In the genomic region with DNA sequence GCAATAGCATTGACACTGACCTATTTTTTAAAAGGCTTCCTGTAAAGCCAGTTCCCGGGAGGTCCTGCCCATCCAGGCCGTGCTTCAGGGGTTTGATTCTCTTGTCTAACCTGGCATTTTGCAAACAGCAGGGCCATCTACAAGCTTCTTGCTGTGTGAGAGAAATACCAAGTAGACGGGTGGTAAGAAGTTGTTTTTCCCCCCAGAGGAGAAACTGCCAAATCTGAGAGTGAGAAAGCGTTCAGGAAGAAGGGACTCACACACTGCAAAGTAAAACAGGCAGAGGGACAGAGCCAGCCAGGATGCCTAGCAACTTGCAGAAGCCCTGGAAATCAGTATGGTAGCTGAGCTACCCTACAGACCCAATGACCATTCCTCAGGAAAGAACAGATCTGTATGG, we compare ENCODE assay signal across 18 mouse cellular contexts.
"Had no signal": no experiment of that assay in that cellular context is flagged by ENCODE, and none has a peak within 500 bp of the region (broad histone marks: within the 10 kb centered on the region; RNA-seq: fewer than 3 reads in every experiment).

No protein-coding gene starts in this region.

- H3K27me3 ChIP-seq: midbrain, embryonic 12.5 days; midbrain, embryonic 15.5 days; neural tube, embryonic 13.5 days; neural tube, embryonic 15.5 days had no signal

- H3K36me3 ChIP-seq: midbrain, embryonic 10.5 days; midbrain, embryonic 12.5 days; midbrain, embryonic 15.5 days; neural tube, embryonic 13.5 days; neural tube, embryonic 15.5 days had no signal

- H3K27ac ChIP-seq: midbrain, embryonic 10.5 days; midbrain, embryonic 12.5 days; midbrain, embryonic 15.5 days; neural tube, embryonic 13.5 days; neural tube, embryonic 15.5 days had no signal

- DNase-seq: lung, adult 18-20 months; lung, embryonic 14.5 days; lung, postnatal 10 days; lung, postnatal 4 days; retina, postnatal 1 day; right cerebral cortex, adult 18-20 months; right cerebral cortex, postnatal 25 days; right cerebral cortex, postnatal 4 days; spleen, adult 18-20 months; thymus, adult 18-20 months; thymus, postnatal 14 days; thymus, postnatal 36 days had no signal

- H3K4me2 ChIP-seq: lung, embryonic 14.5 days; midbrain, embryonic 12.5 days; midbrain, embryonic 15.5 days; neural tube, embryonic 13.5 days; neural tube, embryonic 15.5 days had no signal

- H3K9ac ChIP-seq: lung, embryonic 14.5 days; midbrain, embryonic 12.5 days; midbrain, embryonic 15.5 days; neural tube, embryonic 13.5 days; neural tube, embryonic 15.5 days had no signal

- ATAC-seq: midbrain, embryonic 15.5 days had no signal

- H3K4me1 ChIP-seq: midbrain, embryonic 10.5 days; midbrain, embryonic 12.5 days; midbrain, embryonic 15.5 days; neural tube, embryonic 13.5 days; neural tube, embryonic 15.5 days had no signal

- H3K9me3 ChIP-seq: midbrain, embryonic 10.5 days; midbrain, embryonic 15.5 days; neural tube, embryonic 13.5 days; neural tube, embryonic 15.5 days had no signal

- H3K4me3 ChIP-seq: midbrain, embryonic 10.5 days; midbrain, embryonic 12.5 days; midbrain, embryonic 15.5 days; myocyte; neural tube, embryonic 13.5 days; neural tube, embryonic 15.5 days had no signal
